Mouse (Mus musculus) c-Kit-positive CD71-positive TER-119-negative erythroid progenitor cells, embryonic 14.5 days (primary cell): ENCODE data around the gene Jaml.
A peak's percentile ranks its signal among the peaks of the same experiment; 100 is the strongest.

Source experiments
- DNase-seq: peaks from one replicate; pipeline ENCODE4 v3.0.0-alpha.2; 2013; ENCODE audit warnings: low read depth

The Jaml gene

DNA sequence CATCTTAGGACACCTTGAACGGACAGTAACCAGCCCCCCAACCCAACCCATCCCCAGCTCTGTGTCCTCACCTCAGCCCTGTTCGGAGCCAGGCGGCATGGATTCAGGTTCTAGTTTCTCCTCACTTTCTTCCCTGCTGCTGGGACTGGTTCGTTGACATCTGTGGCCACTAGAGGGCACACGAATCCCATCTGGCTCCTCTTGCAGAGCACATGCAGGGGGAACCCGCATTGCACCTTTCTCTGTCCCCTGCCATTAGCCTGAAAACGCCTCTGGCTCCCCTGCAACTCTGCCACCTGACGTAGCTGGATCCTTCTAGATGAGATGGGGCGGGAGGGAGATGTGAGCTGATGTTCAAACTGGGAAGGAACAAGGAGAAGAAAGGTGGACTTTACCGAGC is 42.8 kb downstream of the Jaml start:
- DNase-seq: peak; percentile 19

DNA sequence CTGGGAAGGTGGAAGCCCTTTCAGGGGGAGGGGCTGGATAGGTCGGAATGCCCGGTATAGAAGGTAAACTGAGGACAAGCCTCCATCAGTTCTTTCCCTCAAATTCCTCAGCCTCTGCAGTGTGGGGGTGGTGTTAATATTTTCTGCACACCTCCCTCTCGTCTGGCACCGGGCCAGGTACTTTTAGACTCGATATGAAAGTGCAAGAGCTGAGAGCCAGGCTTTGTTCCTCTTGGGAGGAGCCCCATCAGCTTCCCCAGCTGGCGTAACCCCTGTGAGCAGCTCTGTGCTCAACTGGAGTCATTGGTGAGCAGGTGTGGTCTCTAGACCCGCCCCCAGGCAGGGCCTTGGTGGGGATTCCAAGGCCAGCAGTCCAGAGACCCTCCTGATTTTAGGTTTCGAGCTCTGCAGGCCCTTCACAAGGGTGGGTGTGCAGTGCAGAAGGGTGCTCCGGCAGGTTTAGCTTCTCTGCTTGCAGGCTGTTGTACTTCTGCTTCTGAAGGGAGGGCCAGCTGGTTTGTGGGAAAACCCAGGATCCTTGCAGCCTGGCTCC is 43.3 kb downstream of the Jaml start:
- DNase-seq: no peak

DNA sequence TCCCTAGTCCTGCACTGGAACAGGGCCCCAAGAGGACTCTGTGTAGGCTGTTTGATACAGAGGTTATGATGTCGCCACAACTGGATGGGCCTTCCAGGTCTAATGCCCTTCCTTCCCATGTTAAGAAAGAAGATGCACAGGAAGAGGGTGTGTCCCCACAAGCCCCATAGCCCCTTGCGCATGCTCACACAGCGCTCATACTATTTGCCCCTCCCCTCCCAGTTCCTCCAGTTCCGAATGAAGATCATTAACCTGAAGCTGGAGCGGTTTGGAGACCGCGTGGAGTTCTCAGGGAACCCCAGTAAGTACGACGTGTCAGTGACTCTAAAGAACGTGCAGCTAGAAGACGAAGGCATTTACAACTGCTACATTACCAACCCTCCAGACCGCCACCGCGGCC is 46.2 kb downstream of the Jaml start:
- DNase-seq: no peak

DNA sequence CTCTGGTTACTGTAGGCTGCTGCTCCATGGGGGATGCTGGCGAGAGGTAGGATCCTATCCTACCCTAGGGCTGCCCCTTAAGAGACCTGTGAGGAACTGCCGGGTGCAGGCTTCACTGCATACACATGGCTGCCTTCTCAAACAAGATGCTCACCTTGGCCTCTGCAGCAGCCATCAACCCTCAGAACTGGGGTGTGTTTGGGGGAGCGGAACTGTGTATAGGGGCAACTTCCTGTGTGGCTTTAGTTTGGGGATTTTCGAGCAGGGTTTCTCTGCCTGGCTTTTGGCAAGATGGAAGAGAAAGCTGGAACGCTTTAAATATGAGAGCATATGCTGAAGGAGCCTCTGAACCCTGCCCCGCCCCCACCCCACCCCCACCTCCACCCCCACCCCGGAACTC is 48.0 kb downstream of the Jaml start:
- no peak for DNase-seq

DNA sequence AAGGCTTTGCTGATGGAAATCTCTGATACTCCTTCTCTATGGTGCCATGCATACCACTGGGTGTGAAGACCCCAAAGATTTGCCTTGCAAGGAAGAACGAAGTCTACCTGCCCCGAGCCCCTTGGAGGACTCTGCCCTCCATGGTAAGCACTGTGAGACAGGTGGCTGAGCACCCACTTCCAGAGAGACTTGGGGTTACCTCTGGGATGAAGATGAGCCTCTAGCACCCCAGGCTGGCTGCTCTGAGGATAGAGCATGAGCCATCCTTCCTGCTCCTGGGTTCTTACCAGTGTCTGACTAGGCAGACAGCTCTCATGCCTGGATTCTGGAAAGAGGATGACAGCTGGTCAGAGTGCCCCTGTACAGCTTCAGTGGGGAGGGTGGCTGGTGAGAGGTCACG is 51.1 kb downstream of the Jaml start:
- no peak for DNase-seq

DNA sequence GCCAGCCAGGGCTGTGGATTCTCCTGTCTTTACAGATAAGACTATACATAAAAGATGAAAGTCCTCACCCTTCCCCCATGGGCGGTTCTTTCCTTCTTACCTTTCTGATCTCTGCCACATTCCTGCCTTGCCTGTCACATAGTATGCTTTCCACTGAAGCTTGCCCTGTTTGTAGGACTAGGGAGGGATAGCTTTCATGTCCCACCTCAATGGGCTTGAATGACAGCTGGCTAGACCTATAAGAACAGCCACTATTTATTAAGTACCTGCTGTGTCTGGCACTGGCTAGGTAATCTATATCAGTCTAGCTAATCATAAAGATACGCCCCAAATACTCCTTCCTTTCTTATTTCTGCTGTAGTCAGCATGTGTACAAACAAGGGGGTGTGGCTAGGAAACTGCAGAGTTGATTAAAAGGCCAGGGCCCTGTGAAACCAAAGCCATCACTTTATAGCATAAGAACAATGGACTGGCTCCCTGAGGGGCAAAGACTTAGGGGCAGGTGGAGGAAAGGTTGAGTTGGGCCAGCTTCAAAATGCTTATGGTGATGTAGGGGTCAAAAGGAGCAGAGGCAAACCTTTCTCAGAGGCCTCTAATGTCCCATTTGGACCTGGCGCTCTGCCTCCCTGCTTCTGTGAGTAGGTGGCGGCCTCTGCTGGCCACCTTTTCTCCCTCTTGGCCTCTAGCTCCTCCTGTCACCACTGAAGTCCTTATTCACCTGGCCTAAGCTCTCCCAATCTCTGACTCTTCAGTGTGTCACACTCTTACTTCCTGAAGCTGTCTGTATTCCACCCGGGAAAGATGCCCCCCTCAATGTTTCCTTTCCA is 54.7 kb downstream of the Jaml start:
- DNase-seq: no peak

DNA sequence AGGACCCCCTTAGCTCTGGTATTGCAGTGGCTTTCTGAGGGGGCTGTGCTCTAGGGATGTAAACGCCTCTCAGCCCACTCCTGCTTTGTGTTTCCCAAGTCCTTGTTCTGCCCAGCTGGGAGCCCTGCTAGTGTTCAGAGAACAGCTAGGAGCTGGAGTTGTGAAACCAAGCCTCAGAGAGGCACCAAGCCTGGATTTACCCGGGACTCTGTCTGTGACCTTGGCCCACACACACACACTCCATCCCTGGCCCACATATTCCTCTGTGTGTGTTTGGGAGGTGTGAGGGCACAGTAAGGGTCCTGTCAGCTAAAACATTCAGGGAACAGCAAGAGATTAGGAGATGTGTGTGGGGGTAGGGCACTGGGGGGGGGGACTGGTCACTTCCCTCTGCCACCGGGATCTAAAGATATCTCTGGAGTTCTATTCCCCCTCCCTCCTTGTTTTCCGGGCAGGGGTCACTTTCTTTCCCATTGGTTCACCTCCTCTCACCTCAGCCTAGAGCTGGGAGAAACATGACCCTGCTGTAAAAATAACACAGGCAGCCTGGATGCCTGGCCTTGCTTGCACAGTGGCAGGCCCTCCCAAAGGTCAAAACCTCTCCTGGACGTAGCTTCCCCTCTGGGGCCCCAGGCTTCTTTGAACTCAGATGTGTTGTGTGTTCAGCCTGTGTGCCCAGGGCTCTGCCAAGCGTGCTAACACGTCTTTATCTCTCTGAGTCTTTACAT is 57.6 kb downstream of the Jaml start:
- no peak for DNase-seq

DNA sequence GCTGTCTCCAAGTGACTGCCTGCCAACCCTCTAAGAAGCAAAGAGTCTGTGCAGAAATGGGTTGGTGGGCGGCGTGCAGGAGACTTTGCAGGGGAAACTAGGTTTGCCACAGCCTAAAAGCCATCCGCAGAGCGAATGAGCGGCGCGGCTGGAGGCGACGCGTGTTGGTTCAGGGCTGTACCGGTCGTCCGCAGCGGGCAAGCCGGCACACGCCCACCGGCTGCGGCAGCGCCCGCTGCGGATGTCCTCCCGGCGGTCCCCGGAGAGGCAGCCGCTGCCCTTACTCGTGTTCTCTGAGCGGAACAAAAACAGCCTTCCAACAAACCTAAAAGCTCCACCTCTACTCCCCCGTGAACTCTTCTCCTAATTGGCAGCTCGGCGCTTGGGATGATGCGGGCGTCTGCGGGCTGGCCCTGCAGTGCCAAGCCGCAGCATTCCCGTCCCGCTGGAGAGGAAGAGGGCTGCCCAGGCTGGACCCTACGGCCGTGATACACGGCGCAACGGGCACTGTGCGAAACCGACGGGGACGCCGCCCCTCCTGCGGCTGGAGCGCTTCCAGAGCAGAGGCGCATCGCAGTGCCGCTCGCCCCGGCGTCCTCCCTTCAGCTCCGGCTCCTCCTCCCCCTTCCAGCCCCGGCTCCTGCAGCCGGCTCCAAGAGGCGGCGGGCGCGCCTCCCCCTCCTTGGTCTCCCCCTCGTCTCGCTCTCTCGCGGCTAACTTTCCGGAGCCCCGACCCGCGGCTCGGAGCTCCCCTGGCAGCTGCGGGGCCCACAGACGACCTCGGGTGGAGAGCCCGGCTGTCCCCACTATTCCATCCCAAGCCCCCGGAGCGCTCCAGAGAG is 59.4 kb downstream of the Jaml start, which contains the start of gene Scn4b:
TSS of gene Scn4b (plus strand) at position 205 of the 842 bp plus-strand sequence.
- DNase-seq: no peak

DNA sequence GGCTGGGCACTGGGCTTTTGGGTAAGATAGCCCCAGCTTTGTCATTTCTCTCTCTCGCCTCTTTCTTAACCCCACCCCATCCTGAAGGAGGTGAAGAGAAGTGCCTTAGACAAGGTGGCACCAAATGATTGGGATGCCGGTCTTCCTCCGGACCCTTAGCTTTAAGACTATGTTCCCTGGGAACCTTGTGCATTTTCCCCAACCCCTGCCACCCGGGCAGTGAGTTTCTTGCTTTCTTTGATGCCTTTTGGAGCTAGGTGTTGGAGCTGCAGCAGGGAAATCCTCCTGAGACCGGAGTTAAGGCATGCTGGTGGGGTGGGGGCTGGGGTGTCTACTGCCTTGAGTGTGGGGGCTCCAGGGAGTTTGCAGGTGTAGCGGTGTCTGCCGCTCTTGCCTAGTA is 60.1 kb downstream of the Jaml start:
- DNase-seq: no peak

DNA sequence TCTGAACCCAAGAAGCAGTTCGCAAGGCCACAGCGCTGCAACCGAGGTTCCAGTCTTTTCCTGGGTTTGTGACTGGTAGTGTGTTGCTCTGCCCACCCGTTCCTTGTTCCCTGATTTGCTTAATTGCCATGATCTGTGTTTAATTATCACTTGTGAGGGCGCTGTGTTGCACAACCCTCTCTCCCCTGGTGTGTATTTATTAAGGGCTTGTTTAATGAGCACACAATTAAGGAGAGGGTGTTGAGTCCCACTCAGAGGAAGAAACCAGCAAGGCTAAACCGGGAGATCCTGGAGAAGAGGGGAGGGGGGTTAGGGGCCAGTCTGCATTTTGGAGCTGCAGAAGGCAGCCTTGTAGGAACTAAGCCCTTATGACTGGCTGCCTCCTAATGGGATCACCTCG is 62.0 kb downstream of the Jaml start:
- DNase-seq: no peak

DNA sequence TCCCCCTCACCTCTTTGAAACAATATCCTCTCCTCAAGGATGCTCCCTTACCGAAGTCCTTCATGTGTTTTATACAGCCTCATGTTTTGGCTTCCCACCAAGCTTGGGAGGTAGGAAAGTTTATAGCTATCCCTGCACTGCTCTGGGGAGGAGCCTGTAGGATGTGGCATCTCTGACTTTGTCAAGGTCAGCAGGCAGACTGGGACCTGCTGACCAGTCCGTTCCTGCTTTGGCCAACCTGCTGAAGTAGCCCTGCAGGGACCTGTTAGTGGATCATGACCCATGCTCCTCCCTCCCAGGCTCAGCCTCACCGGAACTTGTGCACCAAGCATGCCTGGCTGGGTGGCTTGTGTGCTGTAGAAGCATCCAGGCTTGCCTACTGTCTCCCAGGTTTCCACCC is 63.7 kb downstream of the Jaml start:
- DNase-seq: no peak

DNA sequence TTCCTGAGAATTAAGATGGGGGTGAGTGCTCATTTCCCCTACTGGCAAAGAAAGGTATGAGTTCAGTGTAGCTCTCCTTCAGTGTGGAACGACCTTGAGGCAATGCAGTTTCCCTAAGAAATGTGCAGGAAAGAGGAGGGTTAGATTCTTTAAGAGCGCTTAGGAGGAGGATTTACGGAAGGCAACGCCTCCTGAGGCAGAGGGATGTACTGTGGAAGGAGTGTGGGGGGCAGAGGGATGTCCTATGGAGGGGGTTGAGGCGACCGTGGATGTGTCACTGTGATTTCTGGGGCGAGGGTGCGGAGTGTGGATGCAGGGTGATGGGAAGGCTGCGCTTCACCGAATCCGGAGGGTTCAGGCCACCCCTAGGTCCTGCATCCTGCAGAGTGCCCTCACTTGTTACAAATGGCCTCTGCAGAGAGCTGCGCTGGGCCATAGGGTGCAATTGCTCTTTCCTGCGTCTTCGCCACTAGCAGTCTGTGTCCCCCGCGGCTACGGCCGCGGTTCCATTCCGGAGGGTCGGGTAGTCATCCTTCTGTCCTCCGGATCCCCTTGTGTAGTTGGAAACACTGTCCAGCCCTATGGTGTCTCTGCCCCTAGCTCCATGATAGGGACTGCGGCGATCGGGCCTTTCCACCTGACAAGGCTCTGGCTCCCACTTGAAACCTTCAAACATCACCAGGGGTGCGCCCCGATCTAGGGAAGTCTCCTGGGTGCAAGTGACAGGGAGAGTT is 66.7 kb downstream of the Jaml start:
- DNase-seq: no peak

DNA sequence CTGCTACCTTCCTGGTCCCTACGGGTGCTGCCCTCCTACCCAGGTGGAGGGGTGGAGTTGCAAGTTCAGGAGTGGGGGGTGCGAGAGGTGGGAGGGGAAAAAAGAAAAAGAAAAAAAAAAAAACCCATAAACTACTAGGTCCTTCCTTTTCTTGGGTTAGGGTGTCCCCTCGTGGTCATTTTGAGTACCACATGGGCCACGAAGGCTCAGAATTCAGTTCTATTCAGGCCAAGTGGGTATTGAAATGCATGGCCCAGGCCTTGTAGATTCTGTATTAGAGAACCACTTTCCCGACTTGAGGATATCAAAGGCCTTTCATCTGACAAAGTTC is 67.2 kb downstream of the Jaml start:
- no peak for DNase-seq

DNA sequence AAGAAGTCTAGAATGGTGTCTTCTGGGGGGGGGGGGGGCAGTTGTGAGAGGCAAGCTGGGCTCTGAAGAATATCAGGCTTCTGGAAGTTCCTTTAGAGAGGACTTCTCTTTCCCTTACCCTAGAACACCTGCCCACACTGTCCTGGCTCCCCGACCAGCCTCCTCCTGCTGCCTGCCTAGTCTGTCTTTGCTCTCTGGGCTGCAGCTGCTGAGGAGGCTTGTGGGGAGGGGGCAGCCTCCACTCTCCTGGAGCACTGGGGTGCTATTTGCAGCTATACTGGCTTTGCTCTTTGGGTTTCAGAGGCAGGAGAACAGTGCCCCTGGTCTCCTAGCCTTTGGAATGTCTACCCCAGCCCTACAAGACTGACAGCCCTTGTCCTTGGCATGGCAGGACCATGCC is 72.0 kb downstream of the Jaml start:
- no peak for DNase-seq

DNA sequence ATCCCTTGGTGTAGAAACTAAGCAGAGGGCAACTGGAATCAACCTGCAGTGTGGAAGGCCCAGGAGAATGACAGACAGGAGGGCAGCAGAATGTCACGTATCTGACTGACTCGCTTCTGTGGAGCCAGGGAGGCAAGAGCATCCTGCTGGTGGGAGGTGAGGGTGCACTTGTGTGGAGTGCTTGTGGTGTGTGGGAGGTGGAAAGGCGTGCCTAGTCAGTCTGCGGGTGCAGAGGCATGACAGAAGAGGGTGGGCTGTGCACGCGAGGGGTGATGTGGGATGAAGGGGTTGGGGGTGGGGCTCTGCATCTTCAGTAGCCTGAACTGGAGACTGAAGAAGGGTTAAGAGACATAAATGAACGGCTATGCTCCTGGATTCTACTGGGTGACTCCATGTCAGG is 74.4 kb downstream of the Jaml start:
- no peak for DNase-seq
